Mouse (Mus musculus) ES-E14 (cell line): Measurements from ENCODE around the gene Pigq. TPM values are rescaled to one million over a fixed set of nuclear protein-coding genes. Genes with fewer than 3 reads are reported as not detected.

Source experiments
- DNase-seq: peaks from one replicate; pipeline ENCODE4 v3.0.0-alpha.2; 2013; ENCODE audit warnings: low read depth, low spot score
- H3K27ac ChIP-seq: 2 replicates; pipeline ENCODE4 v1.5.1; 2012; ENCODE audit warnings: low read depth, mild to moderate bottlenecking, low read length, moderate library complexity, mixed read lengths; ENCODE audit not compliant: poor library complexity, insufficient read depth, severe bottlenecking
- H3K36me3 ChIP-seq: 2 replicates; pipeline ENCODE4 v1.6.1; 2012; ENCODE audit warnings: mild to moderate bottlenecking, low read length, moderate library complexity, mixed read lengths; ENCODE audit not compliant: control insufficient read depth, poor library complexity, insufficient read depth, severe bottlenecking
- H3K4me1 ChIP-seq, 2 experiments: fragments of 150-350 bp in 1 of 2; sonication (generic) in 1 of 2; 2 replicates each; pipeline ENCODE4 v1.6.1; 2012; ENCODE audit warnings: low read length in 2 of 2, mild to moderate bottlenecking in 1 of 2, mixed read lengths in 1 of 2; ENCODE audit not compliant: control insufficient read depth in 2 of 2, insufficient read depth in 2 of 2, poor library complexity in 1 of 2
- H3K4me3 ChIP-seq, 2 experiments: fragments of 150-350 bp in 1 of 2; sonication (generic) in 1 of 2; 2 replicates each; pipeline ENCODE4 v1.5.1; 2012; ENCODE audit warnings: low read length in 2 of 2, low read depth in 1 of 2, mild to moderate bottlenecking in 1 of 2, mixed read lengths in 1 of 2; ENCODE audit not compliant: insufficient read depth in 1 of 2, poor library complexity in 1 of 2, severe bottlenecking in 1 of 2
- H3K9ac ChIP-seq: 2 replicates; pipeline ENCODE4 v1.6.1; 2012; ENCODE audit warnings: low read depth, mild to moderate bottlenecking, low read length, mixed read lengths; ENCODE audit not compliant: poor library complexity, insufficient read depth, severe bottlenecking
- H3K9me3 ChIP-seq: fragments of 150-350 bp; sonication (generic); 2 replicates; pipeline ENCODE4 v1.6.1; 2012; ENCODE audit warnings: low read depth, mild to moderate bottlenecking, low read length; ENCODE audit not compliant: control insufficient read depth, insufficient read depth
- CHD2 ChIP-seq: IDR thresholded peaks from 2 replicates; pipeline ENCODE4 v1.6.1; 2014; ENCODE audit warnings: mild to moderate bottlenecking, low read depth, low read length, inconsistent platforms
- HCFC1 ChIP-seq: IDR thresholded peaks from 2 replicates; pipeline ENCODE4 v1.6.1; 2012; ENCODE audit warnings: low read length, inconsistent platforms, borderline replicate concordance; ENCODE audit not compliant: insufficient read depth
- MAFK ChIP-seq: IDR thresholded peaks from 2 replicates; pipeline ENCODE4 v1.6.1; 2014; ENCODE audit warnings: mild to moderate bottlenecking, low read depth, low read length, inconsistent platforms; ENCODE audit not compliant: insufficient read depth
- ZC3H11A ChIP-seq: IDR thresholded peaks from 2 replicates; pipeline ENCODE4 v1.6.1; 2012; ENCODE audit warnings: low read depth, mild to moderate bottlenecking, inconsistent platforms, low read length, borderline replicate concordance
- ZNF384 ChIP-seq: IDR thresholded peaks from 2 replicates; pipeline ENCODE4 v1.6.1; 2012; ENCODE audit warnings: low read depth, low read length, inconsistent platforms
- in situ Hi-C, 2 experiments: fragments of 600-800 bp; cut with MboI; formaldehyde crosslinking; loops; one replicate each; pipeline ENCODE4 v1.15.1; 2025; ENCODE audit warnings: low sequenced_read_pairs in 2 of 2, inconsistent platforms in 1 of 2; ENCODE audit not compliant: unreplicated experiment in 2 of 2
- total RNA-seq: library from RNA; depleted of rRNA; stranded (reverse); fragments of 300-350 nt; gene quantifications from 2 replicates; pipeline ENCODE4 v1.2.3, GENCODE M21; 2012

Gene Pigq
- total RNA-seq, 1 experiment, result 44.4 TPM

- in situ Hi-C loops, result no loop called here
- DNase-seq, result no peak
- no peak overlapping the region for H3K9ac ChIP-seq
- H3K4me3 ChIP-seq, result no peak overlapping the region
- no peaks in the 10 kb centered on the region for H3K9me3 ChIP-seq
- no peak for TF ChIP-seq HCFC1
- TF ChIP-seq ZNF384, result no peak
- TF ChIP-seq MAFK, result no peak
- no peak for TF ChIP-seq ZC3H11A
- no peak for TF ChIP-seq CHD2
- H3K27ac ChIP-seq, result no peak overlapping the region
- H3K4me1 ChIP-seq, result 0 out of 4 replicates have a peak, but pooled peaks cover 0 to 2% of the 10 kb centered on the region in 2 experiments
- H3K36me3 ChIP-seq, result peaks cover 3% of the 10 kb centered on the region; the same call in 1 of the 2 replicates
These were observed 11.5 kb upstream of the Pigq start for GRCm38 (mm10) chr17:25956201-25956600.

DNA sequence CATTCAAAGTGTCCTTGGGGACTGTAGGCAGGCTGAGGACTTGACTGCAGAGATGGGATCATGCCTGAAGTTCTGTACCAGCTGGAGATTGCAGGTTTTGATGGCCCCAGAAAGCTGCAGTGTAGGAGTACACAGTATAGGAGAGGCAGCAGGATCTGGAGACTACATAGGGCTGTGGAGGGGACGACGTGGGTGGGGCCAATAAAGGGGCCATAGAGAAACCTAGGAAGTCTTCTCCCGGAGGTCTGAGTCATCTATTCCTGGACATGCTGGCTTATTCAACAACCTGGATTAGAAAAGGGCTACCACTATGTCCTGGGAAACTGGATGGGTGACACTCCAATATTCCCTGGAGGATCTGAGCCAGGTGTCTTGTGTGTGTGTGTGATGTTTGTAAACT is 11.0 kb upstream of the Pigq start:
- H3K9me3 ChIP-seq, result no peaks in the 10 kb centered on the region
- no peak overlapping the region for H3K4me3 ChIP-seq
- no peak for DNase-seq
- H3K4me1 ChIP-seq, result peaks cover 0 to 4% of the 10 kb centered on the region in 2 experiments; a peak in 1 of 4 replicates
- TF ChIP-seq ZC3H11A (no peak), ZNF384 (no peak), CHD2 (no peak), MAFK (no peak), HCFC1 (no peak)
- H3K9ac ChIP-seq, result no peak overlapping the region
- no peak overlapping the region for H3K27ac ChIP-seq
- peaks cover 3% of the 10 kb centered on the region; the same call in 1 of the 2 replicates for H3K36me3 ChIP-seq
- in situ Hi-C loops, result no loop called here

- no peak overlapping the region for H3K27ac ChIP-seq
- TF ChIP-seq HCFC1 (no peak), ZC3H11A (no peak), CHD2 (no peak), MAFK (no peak), ZNF384 (no peak)
- in situ Hi-C loops, result no loop called here
- DNase-seq, result no peak
- H3K9me3 ChIP-seq, result no peaks in the 10 kb centered on the region
- H3K36me3 ChIP-seq, result peaks cover 1% of the 10 kb centered on the region; the same call in 1 of the 2 replicates
- H3K9ac ChIP-seq, result no peak overlapping the region
- H3K4me3 ChIP-seq, result no peak overlapping the region
- peaks cover 0 to 4% of the 10 kb centered on the region in 2 experiments; a peak in 1 of 4 replicates for H3K4me1 ChIP-seq
These were observed 9.9 kb upstream of the Pigq start for GRCm38 (mm10) chr17:25954671-25955070.

GRCm38 (mm10) chr17:25953161-25953560 is 8.4 kb upstream of the Pigq start:
- no peak overlapping the region for H3K4me3 ChIP-seq
- in situ Hi-C loops, result no loop called here
- no peaks in the 10 kb centered on the region for H3K36me3 ChIP-seq

More at GRCm38 (mm10) chr17:25953161-25953560, 8.4 kb upstream of the Pigq start:
- TF ChIP-seq CHD2, result no peak
- TF ChIP-seq HCFC1, result no peak
- no peak for TF ChIP-seq ZC3H11A
- no peak for TF ChIP-seq ZNF384
- TF ChIP-seq MAFK, result no peak
- Histone ChIP-seq H3K9ac (no peak overlapping the region), H3K4me1 (peaks cover 0 to 4% of the 10 kb centered on the region in 2 experiments; a peak in 1 of 4 replicates), H3K27ac (no peak overlapping the region), H3K9me3 (no peaks in the 10 kb centered on the region)
- no peak for DNase-seq
